Mouse (Mus musculus): ENCODE results near the gene Olfr1446. TPM values are rescaled to one million over a fixed set of nuclear protein-coding genes. Genes with fewer than 3 reads are reported as not detected.

Gene Olfr1446
- polyA plus RNA-seq, 1 experiment from 2014 or later, result not detected

Other genes starting within 250 kb of the Olfr1446 start
- gene Olfr1442, start 223.1 kb downstream of the Olfr1446 start, polyA plus RNA-seq (2014; fragmentation: Nextera tagmentation; extraction: Ambion mirVana), result not detected in 2 replicates
- not detected in 2 replicates for gene Olfr1443, start 215.4 kb downstream of the Olfr1446 start, polyA plus RNA-seq (2014; fragmentation: Nextera tagmentation; extraction: Ambion mirVana)
- gene Keg1, start 197.7 kb downstream of the Olfr1446 start, polyA plus RNA-seq (2014; fragmentation: Nextera tagmentation; extraction: Ambion mirVana), result not detected in 2 replicates
- 0.36 and 0.91 TPM in 2 replicates for gene Cntf, start 127.9 kb downstream of the Olfr1446 start, polyA plus RNA-seq (2014; fragmentation: Nextera tagmentation; extraction: Ambion mirVana)
- 13.1 and 13.2 TPM in 2 replicates for gene Zfp91, start 97.4 kb downstream of the Olfr1446 start, polyA plus RNA-seq (2014; fragmentation: Nextera tagmentation; extraction: Ambion mirVana)
- gene Lpxn, start 97.3 kb downstream of the Olfr1446 start, polyA plus RNA-seq (2014; fragmentation: Nextera tagmentation; extraction: Ambion mirVana), result 0.92 and 1.2 TPM in 2 replicates
- not detected in 2 replicates for gene Gm5244, start 46.8 kb downstream of the Olfr1446 start, polyA plus RNA-seq (2014; fragmentation: Nextera tagmentation; extraction: Ambion mirVana)
- not detected in 2 replicates for gene Olfr1444, start 36.2 kb downstream of the Olfr1446 start, polyA plus RNA-seq (2014; fragmentation: Nextera tagmentation; extraction: Ambion mirVana)
- not detected in 2 replicates for gene Olfr1445, start 9.7 kb downstream of the Olfr1446 start, polyA plus RNA-seq (2014; fragmentation: Nextera tagmentation; extraction: Ambion mirVana)
- gene Olfr1447, start 10.2 kb upstream of the Olfr1446 start, polyA plus RNA-seq (2014; fragmentation: Nextera tagmentation; extraction: Ambion mirVana), result not detected in 2 replicates
- not detected in 2 replicates for gene Olfr1448, start 30.9 kb upstream of the Olfr1446 start, polyA plus RNA-seq (2014; fragmentation: Nextera tagmentation; extraction: Ambion mirVana)
- not detected in 2 replicates for gene Olfr1449, start 37.3 kb upstream of the Olfr1446 start, polyA plus RNA-seq (2014; fragmentation: Nextera tagmentation; extraction: Ambion mirVana)
- gene Olfr1450, start 56.7 kb upstream of the Olfr1446 start, polyA plus RNA-seq (2014; fragmentation: Nextera tagmentation; extraction: Ambion mirVana), result not detected in 2 replicates
- gene Olfr1451, start 101.5 kb upstream of the Olfr1446 start, polyA plus RNA-seq (2014; fragmentation: Nextera tagmentation; extraction: Ambion mirVana), result not detected in 2 replicates
- gene Olfr1453, start 134.8 kb upstream of the Olfr1446 start, polyA plus RNA-seq (2014; fragmentation: Nextera tagmentation; extraction: Ambion mirVana), result not detected in 2 replicates
- gene Olfr1454, start 167.1 kb upstream of the Olfr1446 start, polyA plus RNA-seq (2014; fragmentation: Nextera tagmentation; extraction: Ambion mirVana), result not detected in 2 replicates
- gene Olfr1457, start 204.4 kb upstream of the Olfr1446 start, polyA plus RNA-seq (2014; fragmentation: Nextera tagmentation; extraction: Ambion mirVana), result not detected in 2 replicates
- gene Olfr1458, start 213.3 kb upstream of the Olfr1446 start, polyA plus RNA-seq (2014; fragmentation: Nextera tagmentation; extraction: Ambion mirVana), result not detected in 2 replicates